Mouse (Mus musculus) brain, embryonic 14.5 days (tissue): ENCODE results near the gene Wfikkn2.

Experiments
- CTCF ChIP-seq: fragments of 200-500 bp; IDR thresholded peaks from 2 replicates; pipeline ENCODE4 v1.5.1; 2012; ENCODE audit warnings: inconsistent platforms, mild to moderate bottlenecking, moderate library complexity, borderline replicate concordance; ENCODE audit not compliant: insufficient read depth, insufficient read length; ENCODE audit errors: extremely low read depth
- POLR2A ChIP-seq: fragments of 200-500 bp; IDR thresholded peaks from 2 replicates; pipeline ENCODE4 v1.6.1; 2012; ENCODE audit warnings: mild to moderate bottlenecking, inconsistent platforms, borderline replicate concordance; ENCODE audit not compliant: poor library complexity, insufficient read depth, insufficient read length, severe bottlenecking; ENCODE audit errors: extremely low read depth

- no peak for TF ChIP-seq CTCF
- TF ChIP-seq POLR2A = no peak
Observed at GRCm38 (mm10) chr11:94242760-94243421, 2.9 kb downstream of the Wfikkn2 start.
